In the genomic region with DNA sequence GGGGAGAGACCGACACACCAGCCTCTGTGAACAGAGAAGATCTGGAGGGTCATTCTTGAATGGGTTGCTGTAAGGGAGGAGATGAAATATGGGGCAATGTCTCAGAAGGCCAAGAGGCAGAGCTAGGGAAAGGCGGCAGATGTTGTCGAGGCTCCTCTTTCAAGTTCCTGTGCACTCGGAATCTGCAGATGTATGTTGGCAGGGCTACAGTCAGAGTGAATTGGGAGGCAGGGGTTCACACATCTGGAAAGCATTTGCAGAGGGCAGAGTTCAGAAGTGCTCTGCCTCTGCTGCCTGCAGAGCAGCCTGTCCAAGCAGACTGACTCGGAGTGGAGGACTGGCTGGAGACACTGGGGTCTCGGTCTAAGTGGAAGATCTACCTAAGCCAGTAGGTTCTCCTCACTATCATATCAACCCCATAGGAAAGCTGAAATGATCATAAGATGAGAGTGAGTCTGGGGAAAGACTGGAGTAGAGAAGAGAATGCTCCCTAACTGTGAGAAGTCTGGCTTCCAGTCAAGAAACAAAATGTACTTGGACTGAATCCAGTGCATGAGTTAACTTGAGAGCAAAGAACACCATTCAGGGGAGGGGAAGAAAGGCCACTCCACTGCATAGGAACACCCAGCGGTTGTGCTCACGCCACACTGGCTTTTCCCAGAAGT, we compare ENCODE assay signal across 8 mouse cellular contexts.
A peak's percentile ranks its signal among the peaks of the same experiment; 100 is the strongest.
DNase-seq lines count a peak whose midpoint lies in the region; ATAC-seq lines count a peak whose summit lies in the region.

No protein-coding gene starts in this region.

- H3K4me1 ChIP-seq in hindbrain, embryonic 15.5 days (replicated peaks), result peaks cover 7% of the 10 kb centered on the region

- ATAC-seq in hindbrain, embryonic 15.5 days (ENCODE audit: low FRiP score, low read depth), result peak; percentile 79

- 58% methylated on average over 8 of the region's 8 CpGs for WGBS in hindbrain, embryonic 15.5 days

- H3K9me3 ChIP-seq in hindbrain, embryonic 15.5 days, result no peaks in the 10 kb centered on the region

- H3K27me3 ChIP-seq in hindbrain, embryonic 15.5 days, result no peaks in the 10 kb centered on the region

- no peak overlapping the region for H3K9ac ChIP-seq in hindbrain, embryonic 15.5 days

- peak; percentile 94 for DNase-seq in NIH3T3 (ENCODE audit: low read depth)
- peak; percentile 35 to 79 for DNase-seq in adrenal gland, postnatal 36 days
- DNase-seq in frontal cortex, adult 2 months (ENCODE audit: extremely low spot score in 1 of 2, low spot score in 1 of 2), result peak; percentile 35 to 86
- DNase-seq in layer of hippocampus, postnatal 36 days, result peak; percentile 16 to 39
- DNase-seq in lung, postnatal 14 days, result peak; percentile 87
- peak; percentile 50 for DNase-seq in yolk sac, embryonic 10.5 days (ENCODE audit: low spot score)
- DNase-seq in thymus, adult 18-20 months, result no peak

- no peak overlapping the region for H3K4me2 ChIP-seq in hindbrain, embryonic 15.5 days

- no peak overlapping the region for H3K4me3 ChIP-seq in hindbrain, embryonic 15.5 days

- no peaks in the 10 kb centered on the region for H3K36me3 ChIP-seq in hindbrain, embryonic 15.5 days

- peak overlapping the region; percentile 65; the same call in 1 of the 2 replicates for H3K27ac ChIP-seq in hindbrain, embryonic 15.5 days (replicated peaks)

Comparison
In these comparisons a context has a peak if more than half of its experiments do, and no peak if none do; other contexts are left out.
1. DNase-seq: peak in NIH3T3 (single experiment), adrenal gland, postnatal 36 days (2 of 2), frontal cortex, adult 2 months (2 of 2), layer of hippocampus, postnatal 36 days (2 of 2), lung, postnatal 14 days (single experiment) and yolk sac, embryonic 10.5 days (single experiment); none in thymus, adult 18-20 months (0 of 2).